Mouse (Mus musculus) layer of hippocampus, adult 8-10 months (tissue): Measurements from ENCODE around the gene Hcrtr2. TPM values are rescaled to one million over a fixed set of nuclear protein-coding genes. Genes with fewer than 3 reads are reported as not detected.

Source experiments
- DNase-seq, 2 experiments: peaks; one replicate each; pipeline ENCODE4 v3.0.0; 2022; ENCODE audit warnings: low spot score in 2 of 2
- total RNA-seq, 4 experiments: library from RNA; stranded (reverse); gene quantifications; 2 replicates each; pipeline ENCODE4 v1.2.4; 2022

Hcrtr2 gene
- total RNA-seq = 1 to 10 TPM; 2.6 to 4.4 (median 3.3) TPM

DNA sequence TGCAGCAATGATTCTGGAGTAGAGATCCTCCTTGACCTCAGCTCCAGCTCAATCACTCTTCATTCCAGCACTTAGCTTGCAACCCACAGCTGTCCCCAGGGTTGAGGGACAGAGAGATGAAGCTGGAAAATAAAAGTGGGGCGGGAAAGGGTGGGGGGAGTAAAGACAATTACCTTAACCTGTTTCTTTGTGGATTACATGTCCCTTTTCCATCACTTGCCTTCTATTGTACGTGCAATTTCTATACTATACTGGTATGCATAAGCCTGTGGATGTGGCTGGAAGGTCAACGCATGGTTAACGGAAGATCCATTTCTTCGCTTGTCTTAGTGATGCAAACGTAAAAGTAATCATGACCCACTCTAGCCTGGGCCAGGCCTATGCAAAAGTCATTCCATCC, at the start of gene Hcrtr2:
Hcrtr2 (minus strand) TSS at position 101 of the 400 bp plus-strand sequence.
- DNase-seq = no peak

DNA sequence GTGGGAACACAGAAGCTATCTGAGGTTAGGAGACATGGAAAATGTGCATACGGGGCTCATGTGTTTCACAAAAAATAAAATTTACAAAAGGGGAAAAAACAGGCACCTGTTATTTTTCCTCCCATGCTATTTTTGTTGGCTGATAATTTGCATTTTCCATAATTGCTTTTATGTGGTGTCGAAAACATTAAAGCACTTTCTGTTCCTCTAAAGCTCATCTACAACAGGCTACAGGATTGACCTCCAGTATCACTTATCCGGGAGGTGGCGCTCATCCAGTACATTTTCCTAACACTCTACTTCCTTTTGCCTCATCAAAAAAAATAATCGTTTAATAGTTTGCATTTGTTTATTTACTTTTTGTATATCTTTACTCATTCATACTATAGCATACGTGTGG, 41.2 kb upstream of the Hcrtr2 start:
- DNase-seq = no peak

DNA sequence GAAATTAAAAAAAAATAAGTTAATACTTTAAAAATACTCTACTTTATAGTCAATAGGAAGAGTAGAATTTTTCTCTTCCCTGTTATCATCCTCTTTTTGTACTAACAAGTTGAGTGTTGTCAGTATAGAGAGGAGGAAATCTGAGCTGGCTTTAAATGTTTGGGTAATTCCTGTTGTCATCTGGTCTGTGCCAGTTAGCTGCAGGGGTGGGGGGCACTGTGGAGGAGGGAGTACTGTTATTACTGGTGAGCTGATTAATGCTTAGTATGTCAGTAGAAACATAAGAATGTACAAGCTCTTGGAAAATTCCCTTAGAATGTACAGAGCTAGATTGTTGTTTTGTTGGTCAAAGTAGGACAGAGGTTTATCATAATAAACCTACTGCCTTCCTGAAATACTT, 36.7 kb upstream of the Hcrtr2 start:
- DNase-seq = no peak

DNA sequence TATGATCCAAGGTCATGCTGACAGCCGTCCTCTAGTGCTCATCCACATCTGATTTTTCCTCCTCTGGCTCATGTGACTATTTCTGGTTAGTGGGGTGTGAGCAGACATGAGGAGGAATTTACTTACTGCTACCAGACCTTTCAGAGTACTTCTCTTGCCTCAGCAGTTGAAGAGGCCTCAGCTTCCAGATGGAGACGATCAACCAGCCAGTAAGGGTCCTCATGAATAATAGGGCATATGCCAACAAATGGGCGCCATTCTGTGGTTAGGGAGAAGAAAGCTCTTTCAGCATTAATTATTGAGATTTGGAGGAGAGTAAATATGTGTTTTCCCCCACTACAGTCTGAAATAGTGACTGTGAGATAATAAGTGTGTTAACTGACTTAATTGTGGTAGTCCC, 28.7 kb upstream of the Hcrtr2 start:
- no peak for DNase-seq

DNA sequence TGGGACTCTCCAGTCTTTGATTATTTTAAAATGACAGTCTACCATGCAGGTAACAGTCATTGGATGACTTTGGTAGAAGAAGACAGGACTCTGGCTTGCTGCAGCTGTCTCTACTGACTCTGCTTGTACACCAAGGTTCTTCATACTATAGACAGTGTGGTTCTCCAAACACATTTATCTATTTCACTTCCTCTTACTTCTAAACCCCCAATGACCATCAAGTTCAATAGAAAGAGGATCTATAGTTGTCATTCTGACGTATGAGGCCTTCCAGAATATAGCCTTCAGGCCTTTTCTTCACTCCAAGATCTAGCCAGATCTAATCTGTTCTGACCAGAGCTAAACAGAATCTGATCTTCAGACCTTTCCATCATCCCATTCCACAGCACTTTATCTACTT, 23.6 kb upstream of the Hcrtr2 start:
- no peak for DNase-seq

DNA sequence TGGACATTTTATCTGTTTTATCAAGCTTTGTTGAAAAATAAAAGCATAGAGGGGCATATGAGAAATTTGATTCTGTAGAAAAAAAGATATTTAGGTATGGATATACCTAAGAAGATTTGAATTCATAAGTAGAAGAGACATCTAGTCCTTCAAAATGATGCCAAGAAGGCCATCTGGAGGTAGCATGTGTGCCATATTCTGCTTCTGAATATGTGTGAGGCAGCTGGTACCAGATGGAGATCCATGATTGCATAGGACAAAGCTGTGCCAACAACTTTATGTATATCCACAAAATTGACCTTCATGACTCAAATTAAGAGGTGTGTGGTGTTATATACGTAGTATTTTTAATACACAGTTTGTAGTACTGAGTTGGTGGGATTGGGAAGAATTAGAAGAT, 7.4 kb upstream of the Hcrtr2 start:
- peak; percentile 43 to 52 for DNase-seq

DNA sequence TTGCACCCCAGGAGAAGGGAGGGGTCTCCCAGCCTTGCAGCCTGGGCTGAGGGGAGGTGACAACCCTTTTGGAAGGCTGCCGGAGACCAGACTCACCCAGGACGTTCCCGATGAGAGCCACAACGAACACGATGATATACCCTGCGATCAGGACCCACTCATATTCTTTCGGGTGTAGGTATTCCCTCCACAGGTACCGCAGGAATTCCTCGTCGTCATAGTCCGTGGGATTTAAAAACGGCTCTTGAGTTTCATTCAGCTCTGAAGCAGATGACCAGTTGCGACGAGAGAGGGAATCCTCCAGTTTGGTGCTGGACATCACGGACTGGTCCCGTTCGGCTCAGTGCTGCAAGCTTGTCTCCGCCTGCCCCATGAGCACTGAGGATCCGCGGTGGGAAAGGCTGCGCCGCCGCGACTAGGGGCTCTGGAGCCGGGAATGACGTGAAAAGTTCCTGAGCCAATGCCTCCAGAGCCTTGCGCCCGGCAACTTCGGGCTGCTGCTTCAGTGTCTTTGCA, 412 bp downstream of the Hcrtr2 start:
- peak; percentile 6 to 13 for DNase-seq

DNA sequence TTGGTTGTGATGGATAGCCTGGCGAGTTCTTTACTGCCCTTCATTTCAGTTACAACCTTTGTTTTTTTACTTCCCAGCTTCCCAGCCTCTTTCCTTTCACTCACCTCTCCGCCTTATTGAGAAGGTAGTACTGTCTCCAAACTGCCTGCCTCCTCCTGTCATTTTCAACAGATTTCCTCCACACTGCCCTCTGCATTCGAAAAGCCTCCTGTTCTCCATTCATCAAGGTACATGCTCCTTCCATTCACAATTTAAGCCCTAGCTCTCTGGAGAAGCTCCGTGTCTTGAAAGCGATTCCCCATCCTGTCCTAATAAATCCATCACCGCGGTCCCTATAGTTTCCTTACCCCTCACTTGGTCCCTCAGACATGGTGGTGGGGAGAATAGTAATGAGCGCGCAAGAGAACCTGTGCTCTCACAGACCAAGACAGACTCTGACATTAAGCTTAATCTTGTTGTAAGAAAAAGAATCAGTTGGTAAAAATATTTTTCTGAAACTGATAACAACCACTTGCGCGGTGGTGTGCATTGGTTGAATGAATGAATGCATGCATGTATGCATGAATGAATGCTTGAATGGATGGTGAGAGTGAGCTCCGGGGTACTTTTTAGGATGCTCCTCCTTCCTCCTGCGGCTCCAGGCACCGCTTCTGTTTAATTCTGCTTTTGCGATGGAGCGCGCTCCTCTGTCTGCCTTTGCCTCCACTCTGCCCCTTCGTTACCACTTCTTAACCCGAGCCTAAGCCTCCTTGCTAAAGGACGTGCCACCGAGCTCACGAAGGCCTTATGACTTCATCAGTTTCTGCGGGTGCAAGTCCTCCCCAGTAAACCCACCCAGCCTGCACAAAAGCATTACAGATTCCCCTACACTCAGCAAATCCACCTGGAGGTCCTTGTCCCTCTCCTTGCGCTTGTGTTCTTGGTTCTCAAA, 1.3 kb downstream of the Hcrtr2 start:
- DNase-seq = peak in 1 of 2 experiments; percentile 3

DNA sequence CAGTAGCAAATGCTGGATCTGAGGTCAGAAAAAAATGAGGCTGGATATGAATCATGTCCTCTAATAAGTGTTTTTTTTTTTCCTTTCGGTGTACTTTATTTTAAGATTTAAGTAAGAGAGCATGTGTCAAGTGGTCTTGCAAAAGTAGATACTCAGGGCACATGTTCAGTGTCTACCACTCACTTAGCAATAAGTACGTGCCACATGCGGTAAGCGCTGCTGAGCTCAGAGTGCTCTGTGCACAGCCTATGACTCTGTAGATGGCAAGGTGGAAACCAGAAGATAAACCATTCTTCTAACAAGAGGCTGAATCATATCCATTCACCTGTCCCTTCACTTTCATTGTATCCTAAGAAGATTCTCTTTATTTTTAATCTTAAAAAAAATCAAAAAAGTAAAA, 2.1 kb downstream of the Hcrtr2 start:
- DNase-seq = no peak

DNA sequence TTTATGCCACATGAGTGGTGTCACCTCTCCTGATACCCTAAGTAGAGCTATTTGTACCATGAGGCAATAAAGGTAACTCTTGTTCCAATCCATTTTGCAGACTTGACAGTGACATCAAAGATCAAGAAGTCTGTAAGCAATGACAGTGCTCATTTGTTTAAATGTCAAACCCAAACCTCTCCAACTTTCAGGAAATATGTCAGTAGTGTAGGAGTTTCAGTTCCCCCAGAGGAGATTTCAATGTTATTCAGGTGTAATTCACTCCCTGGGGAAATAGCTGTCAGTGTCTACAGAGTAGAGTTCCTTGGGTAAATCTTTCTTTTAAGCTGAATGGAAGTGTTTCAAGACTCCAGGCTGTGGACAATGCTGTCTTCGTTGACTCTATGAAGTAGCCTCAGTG, 2.9 kb downstream of the Hcrtr2 start:
- DNase-seq = no peak

DNA sequence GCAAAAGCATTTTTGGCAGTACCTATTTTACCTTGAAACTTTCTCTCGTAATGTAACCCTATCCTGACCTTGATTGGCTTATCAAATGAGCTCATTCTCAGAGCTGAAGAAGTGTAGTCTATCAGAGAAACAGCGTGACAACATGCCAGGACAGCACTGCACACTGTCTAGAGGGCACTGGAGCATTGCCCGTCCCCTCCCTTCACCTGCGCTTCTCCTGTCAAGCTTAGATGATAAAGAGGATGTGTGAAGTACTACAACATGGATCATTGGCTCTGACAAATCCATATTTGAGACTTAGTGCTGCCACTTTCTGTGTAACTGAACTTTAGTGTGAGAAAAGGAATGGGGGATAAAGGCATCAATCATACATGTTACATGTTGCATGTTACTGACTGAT, 5.4 kb downstream of the Hcrtr2 start:
- DNase-seq = no peak

DNA sequence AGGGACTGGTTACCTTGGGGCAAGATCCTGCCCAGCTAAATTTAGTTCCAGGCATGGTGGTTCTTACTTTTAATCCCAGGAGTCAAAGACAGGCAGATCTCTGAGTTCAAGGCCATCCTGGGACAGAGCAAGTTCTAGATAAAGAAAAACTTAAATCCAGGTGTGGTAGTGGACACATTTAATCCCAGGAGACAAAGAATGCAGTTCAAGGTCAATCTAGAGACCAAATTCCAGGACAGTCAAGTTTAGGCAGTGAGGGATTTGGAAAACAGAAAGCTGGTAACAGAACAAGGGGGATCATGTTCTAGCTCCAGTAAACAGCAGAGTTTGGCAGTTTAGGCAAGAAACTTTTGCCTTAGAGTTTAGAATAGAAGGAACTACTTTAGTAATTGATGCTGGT, 8.6 kb downstream of the Hcrtr2 start:
- DNase-seq = no peak

DNA sequence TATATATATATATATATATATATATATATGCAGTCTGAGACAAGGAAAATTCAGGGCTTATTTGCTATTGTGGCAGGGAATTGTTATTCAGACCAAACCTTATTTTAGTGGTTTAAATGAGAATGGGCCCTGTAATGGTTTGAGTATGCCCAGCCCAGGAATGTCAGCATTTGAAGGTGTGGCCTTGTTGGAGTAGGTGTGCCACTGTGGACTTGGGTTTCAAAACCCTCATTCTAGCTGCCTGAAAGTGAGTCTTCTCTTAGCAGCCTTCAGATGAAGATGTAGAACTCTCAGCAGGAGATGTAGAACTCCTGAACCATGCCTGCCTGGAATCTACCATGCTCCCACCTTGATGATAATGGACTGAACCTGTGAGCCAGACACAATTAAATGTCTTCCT, 9.7 kb downstream of the Hcrtr2 start:
- DNase-seq = no peak

DNA sequence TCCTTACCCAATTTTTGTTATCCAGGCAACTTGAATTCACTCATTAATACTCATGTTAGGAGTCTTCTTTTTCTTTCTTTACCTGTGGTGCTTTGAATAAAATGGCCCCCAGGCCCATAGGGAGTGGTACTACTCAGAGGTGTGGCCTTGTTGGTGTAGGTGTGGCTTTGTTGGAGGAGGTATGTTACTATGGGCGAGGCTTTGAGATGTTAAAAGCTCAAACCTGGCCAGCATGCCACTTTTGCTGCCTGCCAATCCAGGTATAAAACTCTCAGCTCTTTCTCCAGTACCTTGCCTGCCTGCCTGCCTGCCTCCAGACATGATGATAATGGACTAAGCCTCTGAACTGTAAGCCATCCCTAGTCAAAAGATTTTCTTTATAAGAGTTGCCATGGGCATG, 11.4 kb downstream of the Hcrtr2 start:
- no peak for DNase-seq

DNA sequence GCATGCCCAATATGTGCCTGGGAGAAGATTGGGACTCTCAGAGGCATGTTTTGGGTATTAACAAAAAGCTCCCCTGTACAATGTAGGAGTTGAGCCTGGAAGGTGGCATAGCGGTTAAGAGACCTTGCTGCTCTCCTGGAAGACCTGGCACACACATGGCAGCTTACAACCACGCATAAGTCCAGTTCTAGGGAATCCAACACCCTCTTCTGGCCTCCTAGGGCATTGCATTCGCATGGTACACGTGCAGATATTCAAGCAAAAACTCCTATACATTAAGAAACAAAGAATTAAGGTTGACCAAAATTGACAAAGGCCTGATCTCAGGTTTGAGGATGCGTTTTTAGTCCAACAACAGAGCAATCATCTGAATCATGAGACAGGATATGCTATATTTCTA, 32.3 kb downstream of the Hcrtr2 start:
- DNase-seq = no peak

DNA sequence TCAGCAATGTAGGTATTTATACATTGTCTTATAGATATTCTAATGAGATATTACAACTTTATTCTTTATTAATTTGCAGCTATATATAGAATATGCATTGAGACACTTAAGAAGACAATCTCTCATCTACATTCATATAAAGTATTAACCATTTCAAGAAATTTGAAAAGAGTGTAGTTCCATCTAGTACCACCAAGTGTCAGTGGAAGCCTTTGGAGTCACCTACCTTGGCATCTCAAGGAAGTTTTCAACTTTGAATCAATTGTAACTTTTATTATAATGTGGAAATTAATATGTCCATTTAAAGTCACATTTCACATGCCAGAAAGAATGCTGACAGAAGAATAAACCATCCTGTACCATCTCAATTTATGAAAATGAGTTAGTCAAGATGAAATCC, 52.8 kb downstream of the Hcrtr2 start:
- no peak for DNase-seq

DNA sequence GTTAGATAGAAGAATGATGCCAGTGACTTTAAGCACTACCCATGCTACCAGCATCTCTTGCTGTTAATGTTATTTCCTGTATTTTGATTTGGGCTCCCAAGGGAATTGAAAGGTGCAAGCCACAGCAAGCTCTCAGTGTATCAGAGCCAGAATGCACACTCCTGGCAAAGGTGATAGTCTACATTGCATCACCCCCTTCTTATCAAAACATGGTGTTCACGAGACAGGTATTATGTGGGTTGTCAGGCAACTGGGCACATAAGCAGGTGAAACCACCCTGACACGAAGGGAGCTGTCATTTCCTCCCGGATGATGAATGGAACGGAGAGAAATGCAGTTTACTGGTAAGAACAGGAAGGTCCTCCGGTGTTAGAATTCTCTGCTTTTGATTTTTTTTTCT, 65.9 kb downstream of the Hcrtr2 start:
- DNase-seq = no peak

DNA sequence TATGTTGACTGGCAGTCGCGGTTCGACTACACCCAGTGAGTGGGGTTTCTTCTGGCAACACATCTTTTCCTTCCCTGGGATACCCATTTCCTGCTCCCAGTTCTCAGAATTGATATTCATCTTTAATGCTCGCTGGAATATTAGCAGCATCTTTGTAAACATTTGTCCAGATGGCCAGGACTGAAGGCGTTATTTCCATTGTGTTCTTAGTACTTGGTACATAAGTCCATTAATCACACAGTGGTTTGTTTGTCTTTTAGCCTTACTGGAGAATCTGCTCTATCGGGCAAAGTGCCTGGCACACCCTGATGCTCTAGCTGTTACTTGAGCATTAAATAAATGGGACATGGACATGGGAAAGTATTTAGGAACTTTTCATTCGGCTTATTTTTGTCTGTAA, 71.1 kb downstream of the Hcrtr2 start:
- no peak for DNase-seq

DNA sequence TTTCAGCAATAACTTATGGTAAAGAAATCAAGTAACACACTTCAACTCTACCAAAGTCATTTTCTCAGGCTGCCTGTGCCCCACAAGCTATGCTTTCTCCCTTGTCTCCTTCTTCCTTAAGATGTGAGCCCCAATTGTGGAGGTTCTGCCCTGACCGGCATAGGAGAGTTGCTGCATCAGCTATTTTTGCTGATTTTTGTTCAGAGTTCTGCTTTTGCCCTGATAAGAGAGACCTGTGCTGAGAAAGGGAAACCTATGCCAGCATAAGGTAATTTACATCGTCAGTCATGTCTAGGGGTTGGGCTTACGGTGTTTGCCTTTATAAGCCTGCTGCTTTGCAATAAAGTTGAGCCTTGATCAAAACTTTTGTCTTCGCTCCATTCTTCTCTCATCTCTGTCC, 71.5 kb downstream of the Hcrtr2 start:
- DNase-seq = no peak

DNA sequence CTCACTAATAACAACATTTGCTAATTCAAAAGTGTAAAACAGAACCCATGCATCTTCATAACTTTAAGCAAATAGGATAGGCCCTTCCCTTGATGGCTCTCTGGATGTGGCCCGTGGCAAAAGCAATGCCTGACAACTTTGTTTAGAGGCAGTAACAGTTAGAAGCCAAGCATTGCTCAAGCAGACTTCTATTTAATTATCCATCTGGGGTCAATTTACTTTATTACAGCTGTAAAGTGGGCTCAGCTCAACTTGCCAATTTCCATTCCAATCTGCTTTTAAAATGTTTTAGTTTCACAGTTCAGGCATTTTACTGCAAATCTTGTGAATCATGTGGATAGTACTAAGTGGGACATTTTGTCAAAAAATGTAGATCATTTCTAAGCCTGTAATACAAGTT, 81.3 kb downstream of the Hcrtr2 start:
- DNase-seq = no peak

DNA sequence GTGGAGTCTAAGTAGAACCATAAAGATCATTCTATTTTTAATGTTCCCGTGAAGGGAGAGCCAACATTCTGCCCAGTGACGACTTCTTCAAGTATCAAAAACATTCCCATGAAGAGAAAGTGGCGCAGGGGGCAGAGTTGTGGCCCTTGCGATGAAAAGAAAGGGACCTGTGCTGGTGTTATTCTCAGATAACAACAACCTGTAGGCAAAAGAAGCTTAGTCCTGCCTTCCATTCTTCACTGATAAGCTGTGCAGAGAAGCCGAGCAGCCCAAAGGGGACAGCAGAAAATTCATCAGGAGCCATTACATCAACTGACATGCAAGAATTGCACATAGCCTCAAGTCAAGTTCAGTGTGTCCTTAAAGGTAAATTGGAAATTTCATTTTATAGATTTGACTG, 85.7 kb downstream of the Hcrtr2 start:
- DNase-seq = no peak

DNA sequence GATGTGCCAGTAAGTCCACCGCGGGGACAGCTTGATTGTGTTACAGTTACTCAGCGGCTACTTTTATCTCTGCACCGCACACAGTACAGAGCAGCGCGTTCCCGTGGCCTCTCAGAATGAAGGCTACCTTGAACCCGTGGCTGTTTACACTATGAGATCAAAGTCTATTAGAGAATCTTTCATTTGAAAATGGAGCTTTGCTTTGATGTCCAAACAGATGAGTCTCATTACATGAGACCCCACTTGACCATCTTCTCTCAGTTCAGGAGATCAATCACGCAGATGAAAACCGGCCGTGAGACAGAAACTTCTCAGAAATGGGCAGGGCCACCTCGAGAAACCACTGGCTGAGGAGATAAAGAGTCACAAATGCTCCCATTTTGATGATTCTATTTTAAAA, 86.4 kb downstream of the Hcrtr2 start:
- DNase-seq = no peak

DNA sequence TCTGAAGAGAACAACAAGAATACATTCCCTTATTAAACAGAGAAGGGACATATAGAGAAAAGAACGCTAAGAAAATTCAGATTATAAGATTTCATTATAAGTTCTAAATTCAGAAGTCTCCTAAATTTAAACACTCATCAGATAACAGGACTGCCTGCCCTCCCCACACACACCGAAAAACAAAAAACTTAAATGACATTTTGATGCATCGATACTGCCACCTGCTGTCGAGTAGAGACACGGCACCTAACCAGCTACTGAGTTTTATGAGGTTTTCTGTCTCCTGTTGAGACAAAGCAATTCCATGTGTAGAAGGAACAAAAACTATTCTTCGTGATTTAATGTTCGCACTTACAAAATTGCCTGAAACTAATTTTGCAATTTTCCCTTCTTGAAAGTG, 87.0 kb downstream of the Hcrtr2 start:
- peak; percentile 35 to 70 for DNase-seq
